Mouse (Mus musculus): Measurements from ENCODE around the gene Wdfy3. TPM values are rescaled to one million over a fixed set of nuclear protein-coding genes. Genes with fewer than 3 reads are reported as not detected.
A peak's percentile ranks its signal among the peaks of the same experiment; 100 is the strongest.

Gene Wdfy3
- polyA plus RNA-seq, 1 experiment from 2014 or later: 26.3 TPM

DNA sequence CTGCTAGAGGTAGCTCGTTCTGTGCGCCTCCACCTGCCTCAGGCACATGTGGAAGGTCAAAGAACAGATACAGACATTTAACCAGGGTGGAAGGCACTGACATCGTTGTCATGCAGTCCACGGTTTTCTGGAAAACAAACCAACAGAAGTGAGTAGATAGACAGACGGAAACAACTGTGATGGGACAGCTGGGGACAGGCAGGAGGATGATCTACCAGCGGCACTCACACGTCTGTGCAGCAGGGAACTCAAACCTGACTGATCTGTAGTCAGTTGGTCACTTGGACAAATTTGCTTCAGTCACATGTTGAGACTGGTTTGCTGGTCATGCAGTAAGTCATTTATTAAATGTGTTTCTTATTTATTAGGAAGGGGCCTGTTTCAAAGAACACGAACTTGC lies 112.3 kb downstream of the Wdfy3 start:
- WGBS: 89% methylated on average over 8 of the region's 8 CpGs
- no peak overlapping the region for H3K4me3 ChIP-seq
- no peaks in the 10 kb centered on the region for H3K27me3 ChIP-seq
- no peak overlapping the region for H3K9ac ChIP-seq (replicated peaks)
- H3K4me1 ChIP-seq: peaks cover 7% of the 10 kb centered on the region
- no peak overlapping the region for H3K4me2 ChIP-seq (replicated peaks)
- ATAC-seq (replicated peaks): no peak
- H3K36me3 ChIP-seq: peaks cover 38% of the 10 kb centered on the region
- no peaks in the 10 kb centered on the region for H3K9me3 ChIP-seq
- no peak overlapping the region for H3K27ac ChIP-seq (replicated peaks)

DNA sequence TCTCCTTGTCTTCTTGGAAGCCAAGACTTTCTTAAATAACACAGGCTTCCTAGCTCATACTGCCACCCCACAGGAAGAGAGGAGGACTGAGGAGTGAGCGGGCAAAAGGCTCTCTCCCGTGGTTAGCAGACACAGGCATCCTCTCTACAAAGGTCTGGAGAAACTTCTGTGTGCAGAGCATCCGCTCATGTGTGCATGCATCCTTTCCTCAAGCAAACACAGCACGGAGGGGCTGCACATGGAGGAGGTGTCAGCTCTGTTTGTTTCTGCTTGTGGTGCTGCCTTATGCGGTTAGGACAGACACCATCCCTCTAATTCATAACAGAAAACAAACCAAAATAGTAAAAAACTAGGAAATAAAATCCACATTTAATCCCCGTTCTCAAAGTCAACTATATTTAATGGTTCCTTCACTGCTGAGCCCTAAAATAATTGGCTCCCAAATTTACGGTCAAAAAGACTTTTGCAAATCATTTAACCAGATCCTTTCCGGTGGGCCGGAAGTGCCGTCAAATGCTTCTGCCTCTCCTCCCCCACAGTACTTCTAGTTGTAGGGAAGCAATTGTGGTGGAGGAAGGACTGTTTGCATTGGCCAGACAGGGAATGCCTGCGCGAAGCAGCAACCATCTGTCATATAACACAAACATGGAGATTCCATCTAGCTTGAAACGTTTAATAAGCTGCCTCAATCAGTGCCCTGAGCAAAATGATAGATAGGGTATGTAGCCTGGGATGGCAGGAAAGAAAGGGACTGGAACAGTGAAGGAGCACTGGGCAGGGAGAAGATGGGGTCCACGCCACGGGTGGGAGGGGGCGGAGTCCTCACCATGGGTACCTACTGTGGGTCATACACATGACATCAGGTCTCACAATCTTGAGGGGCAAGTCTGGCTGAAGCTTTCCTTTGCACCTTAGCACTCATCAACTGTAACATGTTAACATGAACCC lies 115.1 kb downstream of the Wdfy3 start:
- H3K4me3 ChIP-seq: no peak overlapping the region
- no peaks in the 10 kb centered on the region for H3K9me3 ChIP-seq
- H3K4me2 ChIP-seq (replicated peaks): no peak overlapping the region
- no peaks in the 10 kb centered on the region for H3K27me3 ChIP-seq
- no peak overlapping the region for H3K9ac ChIP-seq (replicated peaks)
- WGBS: 86% methylated on average over 16 of the region's 16 CpGs
- peaks cover 4% of the 10 kb centered on the region for H3K4me1 ChIP-seq
- no peak for ATAC-seq (replicated peaks)
- peaks cover 37% of the 10 kb centered on the region for H3K36me3 ChIP-seq
- no peak overlapping the region for H3K27ac ChIP-seq (replicated peaks)

DNA sequence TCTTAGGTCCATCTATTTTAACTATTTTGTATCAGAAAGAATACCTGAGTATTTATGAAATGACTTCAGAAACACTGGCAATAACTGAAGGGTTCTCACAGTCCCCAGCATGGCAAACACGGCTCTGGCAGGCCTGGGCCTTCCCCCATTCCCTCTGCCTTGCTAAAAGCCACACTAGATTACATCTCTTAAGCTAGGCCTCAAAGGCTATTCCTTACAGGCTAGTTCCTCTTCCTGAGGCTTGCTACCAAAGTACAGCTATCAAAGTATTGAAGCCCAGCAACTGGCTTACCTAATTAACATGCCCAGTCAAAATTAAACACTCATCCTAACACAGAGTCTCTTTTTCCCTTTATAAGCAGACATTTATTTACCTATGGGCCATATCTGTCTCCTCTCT lies 117.8 kb downstream of the Wdfy3 start:
- no peak overlapping the region for H3K4me2 ChIP-seq (replicated peaks)
- peaks cover 47% of the 10 kb centered on the region for H3K36me3 ChIP-seq
- no peak overlapping the region for H3K27ac ChIP-seq (replicated peaks)
- no peak for ATAC-seq (replicated peaks)
- no peak overlapping the region for H3K4me3 ChIP-seq
- WGBS: 88% methylated on average over 1 of the region's 1 CpGs
- no peaks in the 10 kb centered on the region for H3K27me3 ChIP-seq
- H3K9me3 ChIP-seq: no peaks in the 10 kb centered on the region
- peaks cover 4% of the 10 kb centered on the region for H3K4me1 ChIP-seq
- no peak overlapping the region for H3K9ac ChIP-seq (replicated peaks)

DNA sequence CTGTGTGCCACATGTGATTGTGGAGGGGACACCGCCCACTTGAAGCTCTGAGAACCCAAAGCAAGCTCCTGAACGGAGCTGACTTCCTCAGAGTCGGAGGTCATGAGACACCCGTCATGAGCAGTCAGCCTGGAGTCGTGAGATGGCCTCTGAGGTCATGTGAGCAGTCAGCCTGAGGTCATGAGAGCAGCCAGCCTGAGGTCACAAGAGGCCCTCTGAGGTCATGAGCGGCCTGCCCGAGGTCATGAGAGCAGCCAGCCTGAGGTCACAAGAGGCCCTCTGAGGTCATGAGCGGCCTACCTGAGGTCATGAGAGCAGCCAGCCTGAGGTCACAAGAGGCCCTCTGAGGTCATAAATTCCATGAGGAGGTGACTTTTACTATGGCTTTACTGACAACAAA lies 120.4 kb downstream of the Wdfy3 start:
- H3K4me3 ChIP-seq: no peak overlapping the region
- no peak overlapping the region for H3K9ac ChIP-seq (replicated peaks)
- H3K27ac ChIP-seq (replicated peaks): no peak overlapping the region
- peaks cover 51% of the 10 kb centered on the region for H3K36me3 ChIP-seq
- no peak overlapping the region for H3K4me2 ChIP-seq (replicated peaks)
- H3K4me1 ChIP-seq: no peaks in the 10 kb centered on the region
- no peaks in the 10 kb centered on the region for H3K27me3 ChIP-seq
- no peak for ATAC-seq (replicated peaks)
- 86% methylated on average over 8 of the region's 8 CpGs for WGBS
- H3K9me3 ChIP-seq: no peaks in the 10 kb centered on the region

DNA sequence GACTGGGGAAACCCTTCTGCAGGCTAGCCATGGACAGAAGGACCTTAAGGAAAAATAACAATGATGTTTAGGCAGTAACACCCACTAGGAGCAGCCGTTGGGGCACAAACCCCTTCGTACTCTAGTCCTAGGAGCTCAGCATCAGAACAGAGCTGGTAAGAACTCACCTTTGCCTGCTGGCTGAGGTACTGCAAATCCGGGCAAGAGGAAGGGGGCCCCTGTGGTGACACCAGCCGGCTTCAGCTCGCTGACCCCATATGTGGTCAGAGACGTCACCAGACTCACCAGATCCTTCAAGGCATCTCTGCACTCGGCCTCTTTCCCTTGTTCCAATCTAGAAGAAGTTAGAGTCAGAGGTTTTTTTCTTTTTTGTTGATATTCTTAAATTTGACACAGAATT lies 121.1 kb downstream of the Wdfy3 start:
- no peak overlapping the region for H3K27ac ChIP-seq (replicated peaks)
- 92% methylated on average over 7 of the region's 7 CpGs for WGBS
- peaks cover 57% of the 10 kb centered on the region for H3K36me3 ChIP-seq
- no peak for ATAC-seq (replicated peaks)
- no peaks in the 10 kb centered on the region for H3K4me1 ChIP-seq
- H3K4me2 ChIP-seq (replicated peaks): no peak overlapping the region
- H3K4me3 ChIP-seq: no peak overlapping the region
- H3K27me3 ChIP-seq: no peaks in the 10 kb centered on the region
- no peak overlapping the region for H3K9ac ChIP-seq (replicated peaks)
- H3K9me3 ChIP-seq: no peaks in the 10 kb centered on the region

DNA sequence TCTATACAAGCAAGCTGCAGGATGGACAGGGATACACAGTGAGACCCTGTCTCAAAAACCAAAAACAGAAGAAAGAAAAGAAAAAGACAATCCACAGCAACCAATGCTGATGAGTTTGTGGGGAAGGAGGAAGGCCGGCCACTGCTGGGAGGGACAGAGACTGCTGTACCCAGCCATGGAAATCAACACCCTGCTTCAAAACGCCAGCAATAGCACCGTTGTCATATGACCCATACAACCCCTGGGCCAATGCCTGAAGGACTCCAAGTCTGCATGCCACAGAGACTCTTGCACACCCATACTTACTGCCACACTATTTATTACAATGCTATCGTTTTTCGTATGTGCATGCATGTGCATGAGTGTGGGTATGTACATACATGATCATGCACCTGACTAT lies 124.0 kb downstream of the Wdfy3 start:
- Histone ChIP-seq H3K4me2 (replicated peaks) (no peak overlapping the region), H3K9me3 (no peaks in the 10 kb centered on the region), H3K27ac (replicated peaks) (no peak overlapping the region), H3K4me3 (no peak overlapping the region), H3K36me3 (peaks cover 74% of the 10 kb centered on the region), H3K9ac (replicated peaks) (no peak overlapping the region), H3K4me1 (no peaks in the 10 kb centered on the region), H3K27me3 (no peaks in the 10 kb centered on the region)
- no peak for ATAC-seq (replicated peaks)
- WGBS: 93% methylated on average over 5 of the region's 5 CpGs

DNA sequence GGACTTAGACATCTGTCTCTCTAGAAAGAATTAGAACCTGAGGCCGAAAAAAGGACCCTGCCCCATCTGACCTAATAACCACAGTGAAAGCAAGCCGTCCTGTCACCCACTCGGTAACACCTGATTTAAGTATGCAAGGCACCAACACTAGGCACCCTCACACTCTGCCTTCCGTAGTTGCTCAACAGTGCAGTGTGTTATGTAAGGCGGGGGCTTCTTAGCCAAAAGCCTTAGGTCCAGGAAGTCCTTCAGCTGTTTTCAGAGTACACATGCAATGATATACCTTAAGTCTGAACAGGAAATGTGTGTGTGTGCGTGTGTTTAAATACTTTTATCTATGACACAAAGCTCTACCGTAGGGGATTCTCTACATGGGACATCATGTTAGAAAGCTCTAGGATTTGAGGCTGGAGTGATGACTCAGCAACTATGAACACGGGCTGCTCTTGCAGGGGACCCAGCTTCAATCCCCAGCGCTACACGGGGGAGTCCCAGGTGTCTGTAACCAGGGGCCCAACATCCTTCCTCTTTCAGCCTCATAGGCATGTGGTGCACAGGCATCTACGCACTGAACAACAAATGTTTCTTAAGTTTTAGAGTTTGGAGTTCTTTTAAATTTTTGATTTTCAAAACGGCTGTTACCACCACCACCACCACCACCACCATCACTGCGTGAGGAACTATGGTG lies 131.7 kb downstream of the Wdfy3 start:
- no peak overlapping the region for H3K4me2 ChIP-seq (replicated peaks)
- WGBS: 97% methylated on average over 13 of the region's 13 CpGs
- no peak overlapping the region for H3K9ac ChIP-seq (replicated peaks)
- H3K9me3 ChIP-seq: no peaks in the 10 kb centered on the region
- no peak for ATAC-seq (replicated peaks)
- peaks cover 70% of the 10 kb centered on the region for H3K36me3 ChIP-seq
- H3K27me3 ChIP-seq: no peaks in the 10 kb centered on the region
- no peak overlapping the region for H3K27ac ChIP-seq (replicated peaks)
- H3K4me1 ChIP-seq: peaks cover 6% of the 10 kb centered on the region; the same call in 1 of the 2 replicates
- H3K4me3 ChIP-seq: no peak overlapping the region

DNA sequence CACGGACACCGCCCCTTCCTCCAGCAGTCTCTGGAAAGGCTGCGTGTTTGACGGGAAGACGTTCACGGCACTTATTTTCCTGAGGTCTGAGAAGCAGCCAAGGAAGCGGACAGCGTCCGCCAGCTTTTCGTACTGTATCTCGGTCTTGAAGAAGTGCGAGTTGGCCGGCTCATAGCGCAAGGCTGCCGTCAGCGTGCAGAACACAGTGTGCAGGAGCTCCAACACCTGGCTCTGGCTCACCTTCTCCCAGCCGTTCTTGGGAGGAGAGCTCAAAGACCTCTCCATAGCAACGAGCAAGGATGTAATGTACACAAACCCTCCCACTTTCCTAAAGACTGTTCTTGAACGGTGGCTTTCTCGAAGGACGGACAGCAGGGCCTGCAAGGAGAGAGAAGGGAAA lies 132.4 kb downstream of the Wdfy3 start:
- no peak overlapping the region for H3K4me2 ChIP-seq (replicated peaks)

DNA sequence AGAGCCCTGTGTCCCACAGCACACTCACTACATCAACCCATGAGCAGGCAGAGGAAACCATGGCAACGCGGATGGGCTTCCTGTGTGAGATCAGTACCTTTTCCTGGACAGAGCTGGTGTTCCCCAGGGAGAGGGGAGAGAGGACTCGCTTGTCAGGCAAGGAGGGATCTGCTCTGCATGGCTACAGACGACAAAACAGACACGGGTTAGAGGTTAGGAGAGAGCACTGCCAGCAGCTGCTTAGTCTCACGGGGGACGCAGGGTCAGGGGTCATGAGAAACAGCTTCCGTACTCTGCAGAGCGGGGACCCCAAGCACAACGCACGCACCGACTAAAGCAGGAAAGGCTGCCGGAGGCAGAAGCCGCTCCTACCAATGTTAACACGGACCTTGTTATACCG lies 133.8 kb downstream of the Wdfy3 start:
- no peaks in the 10 kb centered on the region for H3K27me3 ChIP-seq
- H3K27ac ChIP-seq (replicated peaks): no peak overlapping the region
- no peak overlapping the region for H3K9ac ChIP-seq (replicated peaks)
- ATAC-seq (replicated peaks): 0 out of 2 replicates have a peak, but pooled peaks have one; percentile 23
- H3K9me3 ChIP-seq: no peaks in the 10 kb centered on the region
- peaks cover 55% of the 10 kb centered on the region for H3K36me3 ChIP-seq
- no peak overlapping the region for H3K4me3 ChIP-seq
- no peak overlapping the region for H3K4me2 ChIP-seq (replicated peaks)
- 76% methylated on average over 16 of the region's 16 CpGs for WGBS
- peaks cover 6% of the 10 kb centered on the region; the same call in 1 of the 2 replicates for H3K4me1 ChIP-seq

More for the DNA sequence above, 132.4 kb downstream of the Wdfy3 start:
- Histone ChIP-seq H3K4me3 (no peak overlapping the region), H3K27me3 (no peaks in the 10 kb centered on the region), H3K9ac (replicated peaks) (no peak overlapping the region), H3K27ac (replicated peaks) (no peak overlapping the region), H3K9me3 (no peaks in the 10 kb centered on the region), H3K4me1 (peaks cover 6% of the 10 kb centered on the region; the same call in 1 of the 2 replicates), H3K36me3 (peaks cover 64% of the 10 kb centered on the region)
- no peak for ATAC-seq (replicated peaks)
- 88% methylated on average over 21 of the region's 21 CpGs for WGBS

DNA sequence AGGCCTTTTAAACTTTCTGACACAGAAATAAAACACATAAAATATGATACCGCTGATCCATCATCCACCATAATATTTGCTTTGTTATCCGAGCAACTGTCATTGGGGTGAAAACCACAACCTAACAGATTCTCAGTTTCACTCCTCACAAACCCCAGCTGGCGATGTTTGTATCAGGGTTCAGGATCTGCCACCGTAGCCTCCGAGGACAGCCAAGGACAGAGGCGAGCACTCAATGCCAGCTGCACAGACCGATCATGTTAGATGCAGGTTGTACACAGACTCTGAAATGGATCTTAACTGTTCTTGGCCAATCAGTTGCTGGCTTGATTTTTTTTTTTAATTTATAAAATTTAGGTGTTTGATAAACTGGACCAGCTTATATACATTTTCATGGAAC lies 135.1 kb downstream of the Wdfy3 start:
- no peak overlapping the region for H3K4me3 ChIP-seq
- H3K4me2 ChIP-seq (replicated peaks): no peak overlapping the region
- H3K4me1 ChIP-seq: peaks cover 6% of the 10 kb centered on the region; the same call in 1 of the 2 replicates
- no peak overlapping the region for H3K27ac ChIP-seq (replicated peaks)
- no peaks in the 10 kb centered on the region for H3K27me3 ChIP-seq
- 84% methylated on average over 7 of the region's 7 CpGs for WGBS
- ATAC-seq (replicated peaks): no peak
- no peaks in the 10 kb centered on the region for H3K9me3 ChIP-seq
- peaks cover 56% of the 10 kb centered on the region for H3K36me3 ChIP-seq
- no peak overlapping the region for H3K9ac ChIP-seq (replicated peaks)

DNA sequence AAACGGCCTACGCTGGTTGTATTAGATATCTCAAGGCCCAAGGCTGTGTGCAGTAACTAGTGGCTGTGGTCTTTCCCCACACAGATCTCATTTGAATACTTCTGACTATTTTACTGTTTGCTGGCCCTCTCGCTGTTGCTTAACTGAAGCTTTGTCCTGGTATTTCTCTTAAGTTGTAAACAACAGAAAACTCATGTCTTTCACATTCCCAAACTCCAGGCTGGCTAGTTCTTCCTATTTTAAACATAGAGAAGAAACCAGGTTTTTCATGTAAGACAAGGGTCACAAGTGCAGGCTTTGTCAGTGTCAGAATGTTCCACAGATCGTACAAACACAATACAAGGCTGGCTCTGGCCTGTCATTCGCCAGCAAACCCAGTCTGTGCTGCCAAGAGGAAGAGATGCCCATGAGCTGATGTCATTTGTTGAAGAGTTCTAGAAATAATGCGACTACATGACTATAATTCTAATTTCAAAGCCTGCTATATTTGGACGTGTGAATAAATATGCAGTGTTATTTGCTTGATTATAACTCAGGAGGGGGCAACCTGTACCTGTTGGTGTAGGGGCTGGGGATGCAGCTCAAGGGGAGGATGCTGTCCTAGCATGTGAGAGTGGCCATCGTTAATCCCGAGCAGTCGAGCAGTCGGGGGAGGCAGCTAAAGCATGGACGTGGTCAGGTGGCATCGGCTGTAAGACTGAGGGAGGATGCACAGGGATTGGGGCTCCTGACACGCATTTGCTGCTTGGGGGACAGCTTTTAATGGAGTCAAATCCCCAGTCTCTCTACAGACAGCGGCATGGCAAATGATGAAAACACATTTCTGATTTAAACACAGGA lies 136.5 kb downstream of the Wdfy3 start:
- 51% methylated on average over 15 of the region's 15 CpGs for WGBS
- H3K36me3 ChIP-seq: peaks cover 60% of the 10 kb centered on the region
- peak; percentile 63; the same call in 1 of the 2 replicates for ATAC-seq (replicated peaks)

More for the DNA sequence above, 136.5 kb downstream of the Wdfy3 start:
- H3K4me1 ChIP-seq: peaks cover 6% of the 10 kb centered on the region; the same call in 1 of the 2 replicates
- no peaks in the 10 kb centered on the region for H3K9me3 ChIP-seq
- H3K4me2 ChIP-seq (replicated peaks): no peak overlapping the region
- H3K9ac ChIP-seq (replicated peaks): no peak overlapping the region
- peak overlapping the region; percentile 51; the same call in 1 of the 2 replicates for H3K27ac ChIP-seq (replicated peaks)
- H3K4me3 ChIP-seq: no peak overlapping the region
- no peaks in the 10 kb centered on the region for H3K27me3 ChIP-seq

All from forebrain, embryonic 15.5 days (tissue).